Mouse (Mus musculus) forebrain, embryonic 16.5 days (tissue): ENCODE measurements at regions not wholly inside any gene's neighbourhood (a gene's known extent, or its start where the extent isn't known, plus 50 kb on each side); places are given as distances from the start of the nearest gene placed in this dataset.

Experiments used
- ATAC-seq: fragments of 200-750 bp; cut with Nextera tagmentation; 2 replicates; pipeline ENCODE4 v1.8.0; 2017; ENCODE audit warnings: mild to moderate bottlenecking, moderate library complexity
- H3K27ac ChIP-seq: fragments of 300-500 bp; sonication (generic); 2 replicates; pipeline ENCODE4 v1.5.1; 2014; ENCODE audit warnings: low read length, control low read depth
- H3K27me3 ChIP-seq: fragments of 300-500 bp; sonication (generic); replicated peaks from 2 replicates; pipeline ENCODE4 v1.6.1; 2014; ENCODE audit warnings: low read length; ENCODE audit not compliant: control insufficient read depth, insufficient read depth
- H3K36me3 ChIP-seq: fragments of 300-500 bp; sonication (generic); 2 replicates; pipeline ENCODE4 v1.6.1; 2014; ENCODE audit not compliant: control insufficient read depth, insufficient read depth
- H3K4me1 ChIP-seq: fragments of 300-500 bp; sonication (generic); replicated peaks from 2 replicates; pipeline ENCODE4 v1.6.1; 2014; ENCODE audit warnings: low read length; ENCODE audit not compliant: control insufficient read depth, insufficient read depth
- H3K4me2 ChIP-seq: fragments of 300-500 bp; sonication (generic); 2 replicates; pipeline ENCODE4 v1.6.1; 2014; ENCODE audit warnings: mild to moderate bottlenecking, low read length, control low read depth
- H3K4me3 ChIP-seq: fragments of 300-500 bp; sonication (generic); replicated peaks from 2 replicates; pipeline ENCODE4 v1.5.1; 2014; ENCODE audit warnings: mild to moderate bottlenecking, low read length, control low read depth
- H3K9ac ChIP-seq: fragments of 300-500 bp; sonication (generic); replicated peaks from 2 replicates; pipeline ENCODE4 v1.6.1; 2014; ENCODE audit warnings: low read depth, low read length, control low read depth
- H3K9me3 ChIP-seq: fragments of 300-500 bp; sonication (generic); 2 replicates; pipeline ENCODE4 v1.6.1; 2016; ENCODE audit warnings: low read length; ENCODE audit not compliant: control insufficient read depth
- WGBS: fragments of 180-500 bp; shearing (Covaris S2); extraction: QIAGEN DNeasy Blood & Tissue Kit; methylation state at CpG from one replicate; pipeline ENCODE4 v1.1.7; 2014; 5-methylcytosine and 5-hydroxymethylcytosine counted together

DNA sequence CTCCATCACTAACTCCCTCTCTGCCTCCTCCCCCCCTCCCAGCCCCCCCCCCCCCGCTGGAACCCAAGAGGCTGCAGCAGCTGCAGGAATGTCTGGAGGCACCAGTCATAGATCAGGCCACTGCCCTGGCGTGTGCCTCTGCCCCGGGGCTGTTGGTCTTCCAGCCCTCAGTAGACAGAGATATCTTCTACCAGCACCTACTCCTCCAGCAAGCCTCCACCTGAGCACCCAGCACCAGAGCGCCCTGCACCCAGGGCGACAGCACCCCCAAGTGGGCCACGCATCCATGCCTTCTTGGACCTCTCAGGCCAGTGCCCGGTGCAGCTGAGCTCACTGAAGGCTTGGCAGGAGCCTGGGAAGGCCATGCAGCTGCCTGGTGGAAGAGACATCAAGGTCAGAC is 936.5 kb downstream of the Diaph3 start:
- Histone ChIP-seq H3K9ac (no peak overlapping the region), H3K4me3 (no peak overlapping the region), H3K4me2 (no peak overlapping the region), H3K27me3 (no peaks in the 10 kb centered on the region), H3K4me1 (no peaks in the 10 kb centered on the region), H3K36me3 (no peaks in the 10 kb centered on the region), H3K27ac (no peak overlapping the region), H3K9me3 (no peaks in the 10 kb centered on the region)
- WGBS: 93% methylated on average over 6 of the region's 7 CpGs
- no peak for ATAC-seq

DNA sequence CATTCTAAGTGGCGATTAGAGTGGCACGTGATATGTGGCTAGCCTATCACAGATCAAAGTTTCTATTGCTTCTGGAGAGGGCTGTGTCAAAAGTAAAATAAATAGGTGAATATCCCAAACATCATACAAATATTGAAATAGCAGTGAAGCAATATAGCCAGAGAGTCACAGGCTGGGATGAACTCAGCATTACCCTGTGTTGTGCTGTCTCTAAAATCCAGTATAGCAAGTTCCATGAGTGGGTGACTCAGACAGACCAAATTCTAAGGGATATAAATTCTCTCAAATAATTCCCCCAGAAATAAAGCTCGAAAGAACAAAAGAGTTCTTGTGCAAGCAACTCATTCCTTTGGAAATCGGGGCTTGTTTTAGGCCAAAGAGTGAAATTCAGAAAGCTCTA is 943.2 kb downstream of the Diaph3 start:
- WGBS: 87% methylated on average over 4 of the region's 4 CpGs
- Histone ChIP-seq H3K9ac (no peak overlapping the region), H3K36me3 (no peaks in the 10 kb centered on the region), H3K27ac (no peak overlapping the region), H3K4me2 (no peak overlapping the region), H3K4me3 (no peak overlapping the region), H3K27me3 (no peaks in the 10 kb centered on the region), H3K9me3 (no peaks in the 10 kb centered on the region), H3K4me1 (no peaks in the 10 kb centered on the region)
- no peak for ATAC-seq

GRCm38 (mm10) chr14:86184663-86185381 is 956.2 kb downstream of the Diaph3 start:
- no peak for ATAC-seq
- H3K27ac ChIP-seq: no peak overlapping the region

DNA sequence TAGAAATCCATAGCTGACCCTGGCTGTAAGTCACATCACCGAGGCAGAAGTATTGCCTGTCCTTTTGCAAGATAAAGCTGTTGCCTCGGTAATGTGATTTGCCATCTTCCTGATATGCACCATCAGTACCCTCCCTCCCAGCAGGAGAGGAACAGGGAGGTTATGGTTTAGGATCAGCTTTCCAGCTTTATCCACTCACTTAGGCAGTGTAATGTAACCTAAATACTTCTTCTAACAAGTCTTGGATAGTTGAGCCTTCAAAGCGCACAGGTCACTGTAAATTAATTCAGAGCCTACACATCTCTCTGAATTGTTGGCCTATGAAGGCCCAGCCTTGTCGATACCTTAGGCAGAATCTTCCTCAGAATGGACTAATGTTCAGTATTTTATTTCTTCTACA is 962.5 kb downstream of the Diaph3 start:
- Histone ChIP-seq H3K4me2 (no peak overlapping the region), H3K9ac (no peak overlapping the region), H3K9me3 (no peaks in the 10 kb centered on the region), H3K27me3 (no peaks in the 10 kb centered on the region), H3K4me3 (no peak overlapping the region), H3K4me1 (no peaks in the 10 kb centered on the region), H3K36me3 (no peaks in the 10 kb centered on the region), H3K27ac (no peak overlapping the region)
- no peak for ATAC-seq
- 89% methylated on average over 4 of the region's 4 CpGs for WGBS

More at GRCm38 (mm10) chr14:86184663-86185381, 956.2 kb downstream of the Diaph3 start:
- H3K4me3 ChIP-seq: no peak overlapping the region
- no peak overlapping the region for H3K4me2 ChIP-seq
- no peaks in the 10 kb centered on the region for H3K4me1 ChIP-seq
- no peaks in the 10 kb centered on the region for H3K9me3 ChIP-seq
- H3K36me3 ChIP-seq: no peaks in the 10 kb centered on the region
- WGBS: 86% methylated on average over 4 of the region's 4 CpGs
- H3K27me3 ChIP-seq: no peaks in the 10 kb centered on the region
- H3K9ac ChIP-seq: no peak overlapping the region

- H3K36me3 ChIP-seq: no peaks in the 10 kb centered on the region
- no peak overlapping the region for H3K4me3 ChIP-seq
- no peak overlapping the region for H3K27ac ChIP-seq
- H3K27me3 ChIP-seq: no peaks in the 10 kb centered on the region
- H3K9ac ChIP-seq: no peak overlapping the region
- 17% methylated on average over 1 of the region's 1 CpGs for WGBS
- 0 out of 2 replicates have a peak, but pooled peaks cover 2% of the 10 kb centered on the region for H3K4me1 ChIP-seq
- no peaks in the 10 kb centered on the region for H3K9me3 ChIP-seq
- H3K4me2 ChIP-seq: no peak overlapping the region
- ATAC-seq: no peak
Measured at GRCm38 (mm10) chr14:86171118-86171517, 969.9 kb downstream of the Diaph3 start.

- Histone ChIP-seq H3K4me3 (no peak overlapping the region), H3K4me2 (no peak overlapping the region), H3K27ac (no peak overlapping the region), H3K36me3 (no peaks in the 10 kb centered on the region), H3K4me1 (no peaks in the 10 kb centered on the region), H3K9ac (no peak overlapping the region), H3K27me3 (no peaks in the 10 kb centered on the region), H3K9me3 (no peaks in the 10 kb centered on the region)
- WGBS: 92% methylated on average over 10 of the region's 10 CpGs
- ATAC-seq: no peak
Measured at GRCm38 (mm10) chr14:86159151-86159550, 981.9 kb downstream of the Diaph3 start.

GRCm38 (mm10) chr14:86154688-86155087 is 986.3 kb downstream of the Diaph3 start:
- Histone ChIP-seq H3K9me3 (no peaks in the 10 kb centered on the region), H3K4me1 (no peaks in the 10 kb centered on the region), H3K27me3 (no peaks in the 10 kb centered on the region), H3K4me3 (no peak overlapping the region), H3K4me2 (no peak overlapping the region), H3K36me3 (no peaks in the 10 kb centered on the region), H3K9ac (no peak overlapping the region), H3K27ac (no peak overlapping the region)
- ATAC-seq: no peak
- WGBS: 79% methylated on average over 3 of the region's 3 CpGs

GRCm38 (mm10) chr14:86151276-86151675 is 989.8 kb downstream of the Diaph3 start:
- H3K4me2 ChIP-seq: no peak overlapping the region
- no peaks in the 10 kb centered on the region for H3K27me3 ChIP-seq
- ATAC-seq: no peak
- no peak overlapping the region for H3K4me3 ChIP-seq
- no peak overlapping the region for H3K9ac ChIP-seq
- 93% methylated on average over 1 of the region's 1 CpGs for WGBS
- H3K27ac ChIP-seq: no peak overlapping the region
- no peaks in the 10 kb centered on the region for H3K4me1 ChIP-seq
- no peaks in the 10 kb centered on the region for H3K9me3 ChIP-seq
- no peaks in the 10 kb centered on the region for H3K36me3 ChIP-seq

- H3K4me1 ChIP-seq: no peaks in the 10 kb centered on the region
- no peaks in the 10 kb centered on the region for H3K9me3 ChIP-seq
- no peak for ATAC-seq
- H3K27me3 ChIP-seq: no peaks in the 10 kb centered on the region
- H3K9ac ChIP-seq: no peak overlapping the region
- H3K27ac ChIP-seq: no peak overlapping the region
- H3K36me3 ChIP-seq: no peaks in the 10 kb centered on the region
- no peak overlapping the region for H3K4me2 ChIP-seq
- H3K4me3 ChIP-seq: no peak overlapping the region
- 94% methylated on average over 3 of the region's 3 CpGs for WGBS
Measured at GRCm38 (mm10) chr14:86150329-86150866, 990.6 kb downstream of the Diaph3 start.
